Mouse (Mus musculus) liver, adult 2 months (tissue): ENCODE results near the gene Hip1. TPM values are rescaled to one million over a fixed set of nuclear protein-coding genes. Genes with fewer than 3 reads are reported as not detected.

Experiments used
- DNase-seq: peaks from one replicate; pipeline ENCODE4 v3.0.0-alpha.2; 2011; ENCODE audit warnings: low read depth, low spot score; ENCODE audit errors: extremely low read depth
- H3K27ac ChIP-seq: fragments of 200-500 bp; replicated peaks from 2 replicates; pipeline ENCODE4 v1.5.1; 2012; ENCODE audit warnings: low read depth, mild to moderate bottlenecking, control low read depth, inconsistent platforms, low read length; ENCODE audit not compliant: insufficient read depth
- H3K27me3 ChIP-seq: fragments of 200-500 bp; 2 replicates; pipeline ENCODE4 v1.6.1; 2012; ENCODE audit warnings: mild to moderate bottlenecking, moderate library complexity, low read length, inconsistent platforms; ENCODE audit not compliant: control insufficient read depth, insufficient read depth
- H3K36me3 ChIP-seq: fragments of 200-500 bp; 2 replicates; pipeline ENCODE4 v1.6.1; 2012; ENCODE audit warnings: low read length, inconsistent platforms; ENCODE audit not compliant: control insufficient read depth, insufficient read depth
- H3K4me1 ChIP-seq: fragments of 200-500 bp; 2 replicates; pipeline ENCODE4 v1.6.1; 2011; ENCODE audit warnings: low read length; ENCODE audit not compliant: control insufficient read depth, insufficient read depth
- H3K4me3 ChIP-seq: fragments of 200-500 bp; 2 replicates; pipeline ENCODE4 v1.5.1; 2011; ENCODE audit warnings: low read depth, mild to moderate bottlenecking, control low read depth, low read length, moderate library complexity; ENCODE audit not compliant: insufficient read depth
- H3K79me2 ChIP-seq: fragments of 200-500 bp; 2 replicates; pipeline ENCODE4 v1.6.1; 2012; ENCODE audit warnings: inconsistent platforms, mild to moderate bottlenecking, low read length, moderate library complexity; ENCODE audit not compliant: control insufficient read depth, insufficient read depth
- H3K9ac ChIP-seq: fragments of 200-500 bp; 2 replicates; pipeline ENCODE4 v1.6.1; 2012; ENCODE audit warnings: low read depth, mild to moderate bottlenecking, control low read depth, inconsistent platforms, low read length
- CTCF ChIP-seq: fragments of 200-500 bp; IDR thresholded peaks from 2 replicates; pipeline ENCODE4 v1.5.1; 2011; ENCODE audit warnings: low read depth, low read length, control low read depth
- POLR2A ChIP-seq: fragments of 200-500 bp; IDR thresholded peaks from 2 replicates; pipeline ENCODE4 v1.6.1; 2011; ENCODE audit warnings: low read length, control low read depth; ENCODE audit not compliant: insufficient read depth; ENCODE audit errors: extremely low read depth
- WGBS: fragments of 180-500 bp; shearing (Covaris S2); methylation state at CpG from one replicate; pipeline ENCODE4 v1.1.7; 2018; 5-methylcytosine and 5-hydroxymethylcytosine counted together
- polyA plus RNA-seq: library from polyadenylated mRNA; depleted of rRNA; stranded (reverse); fragments of >200 nt; gene quantifications from 2 replicates; pipeline ENCODE4 v1.2.3, GENCODE M21; 2012
- total RNA-seq: library from RNA; depleted of rRNA; stranded (reverse); fragments of >200 nt; gene quantifications from 2 replicates; pipeline ENCODE4 v1.2.3, GENCODE M21; 2014

Gene Hip1
- total and polyA plus RNA-seq, 2 experiments, result 3.1 to 3.2 TPM

DNA sequence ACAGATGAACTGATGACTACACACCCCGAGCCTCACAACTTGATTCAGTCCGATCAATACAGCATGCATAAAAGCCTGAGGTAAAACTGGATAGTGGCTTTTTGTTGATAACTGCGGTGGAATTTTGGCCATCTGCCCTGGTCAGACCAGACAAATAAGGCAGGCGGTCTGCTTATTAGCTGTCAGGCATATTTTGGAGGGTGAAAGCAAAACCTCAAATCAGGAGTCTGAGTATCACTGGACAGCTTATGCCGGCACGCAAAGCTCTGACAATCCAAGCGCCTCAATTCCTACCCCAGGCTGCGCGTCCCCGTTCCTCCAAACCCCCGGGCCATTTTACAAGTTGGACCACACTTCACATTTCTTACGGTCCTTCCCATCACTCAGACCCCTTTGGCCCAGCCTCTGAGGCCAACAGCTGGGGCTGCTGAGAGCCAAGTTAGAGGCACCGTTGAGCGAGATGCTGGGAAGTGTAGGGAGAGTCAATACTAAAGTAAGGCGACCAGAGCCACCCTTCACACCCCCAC, 825 bp downstream of the Hip1 start:
- Histone ChIP-seq H3K4me1 (no peaks in the 10 kb centered on the region), H3K27me3 (no peaks in the 10 kb centered on the region), H3K27ac (no peak overlapping the region), H3K9ac (no peak overlapping the region; the same call in 1 of the 2 replicates), H3K4me3 (peak overlapping the region; percentile 64), H3K36me3 (no peaks in the 10 kb centered on the region), H3K79me2 (no peaks in the 10 kb centered on the region)
- 9% methylated on average over 15 of the region's 15 CpGs for WGBS
- TF ChIP-seq CTCF (no peak), POLR2A (no peak)
- no peak for DNase-seq

DNA sequence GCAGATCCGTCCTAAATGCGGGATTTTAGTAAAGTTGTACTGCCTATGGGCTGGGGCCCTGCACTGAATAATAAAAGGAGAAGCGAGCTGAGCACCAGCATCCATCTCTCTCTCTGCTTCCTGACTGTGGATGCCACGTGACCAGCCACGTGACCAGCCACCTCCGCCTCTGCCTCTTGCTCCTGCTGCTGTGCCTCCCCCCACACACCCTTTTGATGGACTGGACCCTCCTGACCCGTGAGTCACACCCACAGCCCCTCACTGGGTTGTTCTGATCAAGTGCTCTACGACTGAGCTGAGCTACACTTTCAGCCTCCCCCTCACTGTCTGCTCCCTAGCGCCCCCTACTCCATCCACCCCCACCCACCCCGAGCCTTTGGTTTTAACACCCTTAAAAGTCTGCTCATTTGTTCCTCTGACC, 7.1 kb downstream of the Hip1 start:
- Histone ChIP-seq H3K27me3 (no peaks in the 10 kb centered on the region), H3K36me3 (no peaks in the 10 kb centered on the region), H3K79me2 (no peaks in the 10 kb centered on the region), H3K4me3 (no peak overlapping the region), H3K27ac (no peak overlapping the region), H3K9ac (no peak overlapping the region), H3K4me1 (peaks cover 2% of the 10 kb centered on the region; the same call in 1 of the 2 replicates)
- TF ChIP-seq POLR2A (no peak), CTCF (no peak)
- WGBS, result 74% methylated on average over 10 of the region's 10 CpGs
- DNase-seq, result no peak

DNA sequence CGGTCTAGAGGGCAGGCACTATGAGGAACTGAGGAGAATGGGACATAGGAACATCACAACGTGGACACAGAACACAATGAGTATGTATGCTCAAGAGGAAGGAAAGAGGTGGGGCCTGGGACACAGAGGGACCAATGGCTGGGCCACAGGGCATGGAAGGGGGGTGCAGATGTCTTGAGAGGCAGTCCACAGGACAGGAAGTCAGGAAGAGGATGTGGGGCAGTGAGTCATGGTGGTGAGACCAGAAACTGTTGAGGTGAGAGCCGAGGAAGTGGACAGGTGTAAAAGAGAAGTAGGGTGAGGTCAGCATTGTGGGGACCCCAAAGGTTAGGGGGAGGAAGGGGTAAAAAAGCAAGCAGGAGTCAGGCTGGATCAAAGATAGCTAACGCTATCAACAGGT, 7.6 kb downstream of the Hip1 start:
- Histone ChIP-seq H3K27ac (no peak overlapping the region), H3K9ac (no peak overlapping the region), H3K79me2 (no peaks in the 10 kb centered on the region), H3K4me1 (peaks cover 3% of the 10 kb centered on the region), H3K27me3 (no peaks in the 10 kb centered on the region), H3K36me3 (no peaks in the 10 kb centered on the region), H3K4me3 (no peak overlapping the region)
- no peak for TF ChIP-seq POLR2A
- no peak for TF ChIP-seq CTCF
- peak; percentile 19 for DNase-seq
- 67% methylated on average over 4 of the region's 4 CpGs for WGBS

DNA sequence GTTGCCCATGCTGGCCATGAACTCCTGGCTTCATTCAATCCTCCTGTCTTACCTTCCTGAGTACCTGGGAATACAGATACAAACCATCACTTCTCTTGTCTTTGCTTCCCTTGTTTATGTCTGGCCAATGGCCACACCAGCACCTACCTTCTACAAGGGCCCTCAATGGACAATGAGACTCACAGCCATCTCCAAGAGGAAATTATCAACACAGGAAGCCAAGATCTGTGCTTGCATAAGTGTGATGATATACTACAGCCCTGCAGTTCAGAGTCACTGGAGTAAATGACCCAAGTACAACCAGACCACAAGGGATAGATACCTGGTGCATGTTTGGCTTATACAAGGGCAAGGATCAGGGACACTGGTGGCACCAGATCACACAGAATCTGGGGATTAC, 9.1 kb downstream of the Hip1 start:
- H3K4me3 ChIP-seq, result no peak overlapping the region
- DNase-seq, result no peak
- H3K79me2 ChIP-seq, result no peaks in the 10 kb centered on the region
- no peak overlapping the region for H3K9ac ChIP-seq
- H3K4me1 ChIP-seq, result peaks cover 5% of the 10 kb centered on the region
- H3K27me3 ChIP-seq, result no peaks in the 10 kb centered on the region
- TF ChIP-seq POLR2A (no peak), CTCF (no peak)
- no peak overlapping the region for H3K27ac ChIP-seq
- H3K36me3 ChIP-seq, result no peaks in the 10 kb centered on the region

DNA sequence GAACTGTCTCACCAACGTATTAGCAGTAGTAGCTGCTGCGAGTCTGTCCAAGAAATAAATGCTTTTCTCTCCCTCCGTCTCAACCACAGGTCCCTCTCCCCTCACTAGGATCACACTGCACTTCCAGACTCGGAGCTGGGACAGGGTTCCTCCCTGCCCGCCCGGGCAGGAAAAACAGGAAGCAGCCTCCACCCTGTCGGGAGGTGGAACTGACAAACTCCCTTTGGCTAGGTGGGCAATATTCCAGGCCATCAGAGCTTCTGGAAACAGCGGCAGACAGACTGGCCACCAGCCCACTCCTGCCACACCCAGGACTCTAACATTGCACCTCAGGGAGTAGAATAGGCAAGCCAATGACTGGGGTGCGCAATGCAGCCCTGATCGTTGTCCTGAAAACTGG, 11.5 kb downstream of the Hip1 start:
- Histone ChIP-seq H3K79me2 (no peaks in the 10 kb centered on the region), H3K36me3 (no peaks in the 10 kb centered on the region), H3K27ac (0 out of 2 replicates have a peak overlapping the region, but pooled peaks have one; percentile 10), H3K27me3 (no peaks in the 10 kb centered on the region), H3K4me1 (peaks cover 5% of the 10 kb centered on the region), H3K4me3 (no peak overlapping the region), H3K9ac (no peak overlapping the region)
- DNase-seq, result no peak
- TF ChIP-seq POLR2A (no peak), CTCF (no peak)
- 67% methylated on average over 10 of the region's 10 CpGs for WGBS

DNA sequence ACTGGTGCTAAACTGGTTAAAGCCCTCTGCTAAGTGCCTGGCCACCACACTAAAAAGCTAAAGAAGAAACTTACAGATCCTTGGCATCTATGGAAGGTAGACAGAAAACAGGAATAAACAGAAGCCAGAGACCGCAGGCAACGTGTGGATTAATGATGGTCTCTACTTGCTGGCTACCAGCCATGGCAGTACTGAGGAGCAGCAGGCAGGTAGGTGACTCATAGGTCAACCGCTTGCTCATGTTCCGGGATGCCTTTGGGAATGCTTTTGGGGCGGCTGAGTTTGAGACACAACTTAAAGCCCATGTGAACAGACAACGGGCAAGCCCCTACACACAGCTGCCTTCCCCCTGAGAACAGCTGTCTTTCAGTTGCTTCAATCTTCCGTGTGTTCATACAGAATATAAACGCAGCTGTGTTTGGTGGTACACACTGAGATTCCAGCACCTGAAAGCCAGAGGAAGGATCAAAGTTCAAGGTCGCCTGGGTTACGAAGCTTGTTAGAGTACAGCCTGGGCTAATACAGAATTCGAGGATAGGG, 13.5 kb downstream of the Hip1 start:
- Histone ChIP-seq H3K36me3 (no peaks in the 10 kb centered on the region), H3K27me3 (no peaks in the 10 kb centered on the region), H3K4me3 (no peak overlapping the region), H3K4me1 (peaks cover 3% of the 10 kb centered on the region; the same call in 1 of the 2 replicates), H3K79me2 (no peaks in the 10 kb centered on the region), H3K27ac (no peak overlapping the region), H3K9ac (no peak overlapping the region)
- DNase-seq, result no peak
- TF ChIP-seq CTCF, result no peak
- TF ChIP-seq POLR2A, result no peak
- 65% methylated on average over 11 of the region's 11 CpGs for WGBS
